Mouse (Mus musculus) left cerebral cortex, postnatal 4 days (tissue): ENCODE measurements around the gene Ankrd28. TPM values are rescaled to one million over a fixed set of nuclear protein-coding genes. Genes with fewer than 3 reads are reported as not detected.
"Not testable (repeated sequence)": the region's sequence is repeated elsewhere in the genome, so short reads cannot be mapped to it uniquely, and the experiment has no call there.

Experiments used
- DNase-seq: peaks from one replicate; pipeline ENCODE4 v3.0.0-alpha.2; 2022
- intact Hi-C: fragments of 180-260 bp; cut with DNase I; formaldehyde crosslinking; loops from one replicate; pipeline ENCODE4 v1.15.1; 2025
- total RNA-seq, 2 experiments: library from RNA; stranded (reverse); gene quantifications; 2 replicates each; pipeline ENCODE4 v1.2.3; 2021

The Ankrd28 gene
- 10 to 100 TPM; 57.5 to 60.8 TPM for total RNA-seq

- intact Hi-C loops: loop anchor here (10.0 kb wide), 1 partner anchor 104 kb away; no protein-coding TSS in a partner anchor
- DNase-seq: peak; percentile 97
Measured at GRCm38 (mm10) chr14:31830571-31831369, at the start of gene Ankrd28. Gene Ankrd28, minus strand, starts transcription at chr14:31830651.

GRCm38 (mm10) chr14:31879456-31879855 lies 49.0 kb upstream of the Ankrd28 start:
- DNase-seq: no peak
- intact Hi-C loops: no loop called here

- DNase-seq: no peak
- intact Hi-C loops: no loop called here
Measured at GRCm38 (mm10) chr14:31872130-31872529, 41.7 kb upstream of the Ankrd28 start.

GRCm38 (mm10) chr14:31870436-31870835 lies 40.0 kb upstream of the Ankrd28 start:
- intact Hi-C loops: no loop called here
- no peak for DNase-seq

- no peak for DNase-seq
- intact Hi-C loops: no loop called here
Measured at GRCm38 (mm10) chr14:31868591-31868990, 38.1 kb upstream of the Ankrd28 start.

- intact Hi-C loops, DNase-seq: not testable (repeated sequence)
Measured at GRCm38 (mm10) chr14:31866366-31866765, 35.9 kb upstream of the Ankrd28 start.

GRCm38 (mm10) chr14:31858679-31859078 lies 28.2 kb upstream of the Ankrd28 start:
- DNase-seq: no peak
- intact Hi-C loops: no loop called here

GRCm38 (mm10) chr14:31857096-31857975 lies 26.9 kb upstream of the Ankrd28 start:
- DNase-seq: no peak
- intact Hi-C loops: no loop called here

GRCm38 (mm10) chr14:31856007-31856406 lies 25.6 kb upstream of the Ankrd28 start:
- DNase-seq: no peak
- intact Hi-C loops: no loop called here

GRCm38 (mm10) chr14:31854667-31855066 lies 24.2 kb upstream of the Ankrd28 start:
- DNase-seq: peak; percentile 13
- intact Hi-C loops: no loop called here

GRCm38 (mm10) chr14:31843571-31843970 lies 13.1 kb upstream of the Ankrd28 start:
- intact Hi-C loops: no loop called here
- DNase-seq: no peak

- intact Hi-C loops: loop anchor here (10.0 kb wide), 1 partner anchor 103 kb away; no protein-coding TSS in a partner anchor
- no peak for DNase-seq
Measured at GRCm38 (mm10) chr14:31832022-31832421, 1.6 kb upstream of the Ankrd28 start.

- intact Hi-C loops: loop anchor here (10.0 kb wide), 1 partner anchor 103 kb away; no protein-coding TSS in a partner anchor
Measured at GRCm38 (mm10) chr14:31831370-31831712, 890 bp upstream of the Ankrd28 start.

GRCm38 (mm10) chr14:31829761-31830562 lies 489 bp downstream of the Ankrd28 start:
- DNase-seq: peak; percentile 30
- intact Hi-C loops: loop anchor here (10.0 kb wide), 1 partner anchor 105 kb away; no protein-coding TSS in a partner anchor

More at GRCm38 (mm10) chr14:31831370-31831712, 890 bp upstream of the Ankrd28 start:
- DNase-seq: peak; percentile 26

- intact Hi-C loops: no loop called here
Measured at GRCm38 (mm10) chr14:31827221-31827620, 3.2 kb downstream of the Ankrd28 start.

GRCm38 (mm10) chr14:31809942-31810341 lies 20.5 kb downstream of the Ankrd28 start:
- intact Hi-C loops: no loop called here
- DNase-seq: no peak

More at GRCm38 (mm10) chr14:31827221-31827620, 3.2 kb downstream of the Ankrd28 start:
- DNase-seq: no peak

- intact Hi-C loops: no loop called here
Measured at GRCm38 (mm10) chr14:31803791-31804190, 26.7 kb downstream of the Ankrd28 start.

GRCm38 (mm10) chr14:31800976-31801375 lies 29.5 kb downstream of the Ankrd28 start:
- intact Hi-C loops: no loop called here
- DNase-seq: no peak

More at GRCm38 (mm10) chr14:31803791-31804190, 26.7 kb downstream of the Ankrd28 start:
- DNase-seq: no peak

- no peak for DNase-seq
- intact Hi-C loops: no loop called here
Measured at GRCm38 (mm10) chr14:31800446-31800845, 30.0 kb downstream of the Ankrd28 start.

GRCm38 (mm10) chr14:31798937-31799336 lies 31.5 kb downstream of the Ankrd28 start:
- intact Hi-C loops: loop anchor here (5.0 to 10.0 kb wide), 2 partner anchors 136 to 233 kb away; no protein-coding TSS in a partner anchor
- DNase-seq: no peak
